Comparison of ENCODE assay signal across 9 mouse cellular contexts in the genomic region with DNA sequence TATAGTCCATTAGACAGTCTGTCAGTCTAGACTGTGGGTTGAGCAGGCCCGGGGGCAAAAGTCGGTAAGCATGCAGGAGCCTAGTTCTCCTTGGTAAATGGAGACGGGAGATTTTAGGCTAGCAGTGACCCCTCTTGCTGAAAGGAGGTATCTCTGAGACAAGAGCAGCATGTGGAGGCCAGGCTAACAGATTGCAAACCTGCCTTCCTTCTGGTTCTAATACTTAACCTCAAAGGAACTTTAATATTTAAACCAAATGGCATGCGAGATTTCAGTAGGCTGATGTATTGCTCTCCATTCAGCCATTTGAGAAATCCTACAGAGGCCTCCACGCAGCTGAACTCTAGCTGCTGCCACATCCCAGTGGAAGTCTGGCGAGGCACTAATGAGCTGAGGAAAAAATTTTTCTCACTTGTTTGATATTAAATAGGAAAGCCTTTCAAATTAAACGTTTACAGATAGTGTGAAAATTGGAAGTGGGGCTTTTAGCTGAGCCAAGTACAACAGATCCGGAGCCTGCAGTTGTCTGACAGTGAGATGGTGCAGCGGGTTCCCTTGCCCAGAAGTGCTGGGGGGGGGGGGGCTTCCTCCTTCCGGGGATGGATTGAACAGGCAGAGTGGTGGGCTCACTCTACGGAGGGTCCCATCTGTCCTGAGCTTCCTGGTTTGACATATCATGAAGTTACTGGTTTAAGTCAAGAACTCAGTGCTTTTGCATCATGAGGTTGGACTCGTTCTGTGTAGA.
A peak's percentile ranks its signal among the peaks of the same experiment; 100 is the strongest.
DNase-seq lines count a peak whose midpoint lies in the region; ATAC-seq and TF ChIP-seq lines count a peak whose summit lies in the region.
"Had no signal": no experiment of that assay in that cellular context is flagged by ENCODE, and none has a peak within 500 bp of the region (broad histone marks: within the 10 kb centered on the region; RNA-seq: fewer than 3 reads in every experiment).

No protein-coding gene starts in this region.

- no peak overlapping the region for H3K4me2 ChIP-seq in lung, embryonic 15.5 days
- H3K4me2 ChIP-seq in forebrain, postnatal 0 days (ENCODE audit: low read depth), result no peak overlapping the region
- H3K4me2 ChIP-seq in midbrain, postnatal 0 days (ENCODE audit: low read depth, low read length, poor library complexity, severe bottlenecking), result no peak overlapping the region

- no peak overlapping the region for H3K9ac ChIP-seq in lung, embryonic 15.5 days
- H3K9ac ChIP-seq in forebrain, postnatal 0 days, result no peak overlapping the region
- no peak overlapping the region for H3K9ac ChIP-seq in midbrain, postnatal 0 days (replicated peaks; ENCODE audit: low read length, poor library complexity, severe bottlenecking)

- no peak overlapping the region for H3K4me3 ChIP-seq in gastrocnemius, adult 2 months
- no peak overlapping the region for H3K4me3 ChIP-seq in lung, embryonic 15.5 days
- H3K4me3 ChIP-seq in forebrain, postnatal 0 days (ENCODE audit: low read depth, low read length), result no peak overlapping the region
- no peak overlapping the region for H3K4me3 ChIP-seq in midbrain, postnatal 0 days (ENCODE audit: low read depth, low read length)

- no peaks in the 10 kb centered on the region for H3K36me3 ChIP-seq in lung, embryonic 15.5 days
- no peaks in the 10 kb centered on the region for H3K36me3 ChIP-seq in forebrain, postnatal 0 days (ENCODE audit: insufficient read depth)
- no peaks in the 10 kb centered on the region for H3K36me3 ChIP-seq in midbrain, postnatal 0 days (ENCODE audit: insufficient read depth, low read length)

- H3K9me3 ChIP-seq in lung, embryonic 15.5 days, result no peaks in the 10 kb centered on the region
- no peaks in the 10 kb centered on the region for H3K9me3 ChIP-seq in forebrain, postnatal 0 days (ENCODE audit: low read length)
- no peaks in the 10 kb centered on the region for H3K9me3 ChIP-seq in midbrain, postnatal 0 days (ENCODE audit: low read length)

- H3K4me1 ChIP-seq in lung, embryonic 15.5 days, result no peaks in the 10 kb centered on the region
- H3K4me1 ChIP-seq in forebrain, postnatal 0 days (ENCODE audit: insufficient read depth), result no peaks in the 10 kb centered on the region
- no peaks in the 10 kb centered on the region for H3K4me1 ChIP-seq in midbrain, postnatal 0 days (ENCODE audit: insufficient read depth, low read length)

- DNase-seq in gastrocnemius, adult 2 months, result no peak
- DNase-seq in gastrocnemius, adult 8-10 months (ENCODE audit: low spot score in 2 of 2), result no peak
- no peak for DNase-seq in lung, postnatal 36 days
- peak; percentile 36 for DNase-seq in forebrain, postnatal 0 days
- DNase-seq in midbrain, postnatal 0 days (ENCODE audit: low spot score), result peak; percentile 32
- no peak for DNase-seq in adrenal gland, postnatal 4 days (ENCODE audit: low spot score in 2 of 2)
- DNase-seq: liver had no signal

- no peak overlapping the region for H3K27ac ChIP-seq in gastrocnemius, adult 2 months
- H3K27ac ChIP-seq in lung, embryonic 15.5 days, result no peak overlapping the region
- H3K27ac ChIP-seq in forebrain, postnatal 0 days (ENCODE audit: low read depth, low read length), result no peak overlapping the region
- no peak overlapping the region for H3K27ac ChIP-seq in midbrain, postnatal 0 days (ENCODE audit: low read depth, low read length)

- TF ChIP-seq CTCF in gastrocnemius, adult 2 months (IDR thresholded peaks at IDR 0.05), result peak; percentile 10; the same call in 1 of the 2 replicates
- no peak; the same call in 1 of the 2 replicates for TF ChIP-seq CTCF in forebrain, postnatal 0 days (IDR thresholded peaks at IDR 0.05; ENCODE audit: low read depth)
- TF ChIP-seq CTCF in midbrain, postnatal 0 days (IDR thresholded peaks at IDR 0.05), result peak; percentile 37

- WGBS in lung, embryonic 15.5 days, result 31% methylated on average over 12 of the region's 12 CpGs
- WGBS in forebrain, postnatal 0 days, result 52% methylated on average over 12 of the region's 12 CpGs
- WGBS in midbrain, postnatal 0 days, result 53% methylated on average over 12 of the region's 12 CpGs

- intact Hi-C loops in gastrocnemius, adult 2 months (cut with DNase I), result no loop called here

- ATAC-seq in lung, embryonic 15.5 days (ENCODE audit: borderline replicate concordance, extremely low read depth, low FRiP score, low TSS enrichment), result peak; percentile 69; the same call in 1 of the 2 replicates
- ATAC-seq in forebrain, postnatal 0 days, result peak; percentile 69
- ATAC-seq in midbrain, postnatal 0 days (ENCODE audit: low FRiP score), result peak; percentile 65; the same call in 1 of the 2 replicates
- no peak for ATAC-seq in megakaryocyte progenitor cell, adult 5-6 weeks (replicated peaks; ENCODE audit: poor library complexity)

- H3K27me3 ChIP-seq in lung, embryonic 15.5 days, result peaks cover 12% of the 10 kb centered on the region; the same call in 1 of the 2 replicates
- H3K27me3 ChIP-seq in forebrain, postnatal 0 days (ENCODE audit: insufficient read depth, low read length), result no peaks in the 10 kb centered on the region
- H3K27me3 ChIP-seq in midbrain, postnatal 0 days (ENCODE audit: insufficient read depth, low read length), result no peaks in the 10 kb centered on the region

Comparison
In these comparisons a context has a peak if more than half of its experiments do, and no peak if none do; other contexts are left out.
1. DNase-seq: peak in forebrain, postnatal 0 days (single experiment) and midbrain, postnatal 0 days (single experiment); none in gastrocnemius, adult 2 months (single experiment), gastrocnemius, adult 8-10 months (0 of 2), lung, postnatal 36 days (single experiment) and adrenal gland, postnatal 4 days (0 of 2).